Mouse (Mus musculus) kidney, postnatal 0 days (tissue): ENCODE measurements around the gene Tanc2. TPM values are rescaled to one million over a fixed set of nuclear protein-coding genes. Genes with fewer than 3 reads are reported as not detected.

Experiments used
- ATAC-seq: fragments of 200-750 bp; cut with Nextera tagmentation; replicated peaks from 2 replicates; pipeline ENCODE4 v1.8.0; 2017; ENCODE audit warnings: low read depth, moderate number of reproducible peaks, moderate TSS enrichment, moderate library complexity; ENCODE audit not compliant: low FRiP score
- DNase-seq: peaks from one replicate; pipeline ENCODE4 v3.0.0-alpha.2; 2016; ENCODE audit warnings: low spot score
- H3K27ac ChIP-seq: fragments of 300-500 bp; sonication (generic); 2 replicates; pipeline ENCODE4 v1.5.1; 2014; ENCODE audit warnings: mild to moderate bottlenecking
- H3K27me3 ChIP-seq: fragments of 300-500 bp; sonication (generic); 2 replicates; pipeline ENCODE4 v1.6.1; 2014; ENCODE audit warnings: low read length, mixed read lengths; ENCODE audit not compliant: insufficient read depth
- H3K36me3 ChIP-seq: fragments of 300-500 bp; sonication (generic); 2 replicates; pipeline ENCODE4 v1.6.1; 2014; ENCODE audit warnings: low read length, mixed read lengths; ENCODE audit not compliant: insufficient read depth
- H3K4me1 ChIP-seq: fragments of 300-500 bp; sonication (generic); replicated peaks from 2 replicates; pipeline ENCODE4 v1.6.1; 2014; ENCODE audit warnings: antibody characterized with exemption, low read length, mixed read lengths; ENCODE audit not compliant: insufficient read depth
- H3K4me2 ChIP-seq: fragments of 300-500 bp; sonication (generic); 2 replicates; pipeline ENCODE4 v1.6.1; 2014; ENCODE audit warnings: mild to moderate bottlenecking, low read length, moderate library complexity, mixed read lengths
- H3K4me3 ChIP-seq: fragments of 300-500 bp; sonication (generic); replicated peaks from 2 replicates; pipeline ENCODE4 v1.5.1; 2014; ENCODE audit warnings: low read depth, low read length
- H3K9ac ChIP-seq: fragments of 300-500 bp; sonication (generic); 2 replicates; pipeline ENCODE4 v1.6.1; 2014; ENCODE audit warnings: low read depth, low read length
- H3K9me3 ChIP-seq: fragments of 300-500 bp; sonication (generic); replicated peaks from 2 replicates; pipeline ENCODE4 v1.6.1; 2016; ENCODE audit warnings: low read length, inconsistent platforms, mixed read lengths
- CTCF ChIP-seq: IDR thresholded peaks from 2 replicates; pipeline ENCODE4 v1.5.1; 2016; ENCODE audit warnings: antibody characterized with exemption, low read depth, mild to moderate bottlenecking, moderate library complexity
- WGBS: fragments of 180-500 bp; shearing (Covaris S2); extraction: QIAGEN DNeasy Blood & Tissue Kit; methylation state at CpG from one replicate; pipeline ENCODE4 v1.1.7; 2014; 5-methylcytosine and 5-hydroxymethylcytosine counted together
- polyA plus RNA-seq: library from polyadenylated mRNA; unstranded; fragments of >200 nt; fragmentation: Nextera tagmentation; extraction: Ambion mirVana; gene quantifications from 2 replicates; pipeline ENCODE4 v1.2.1, GENCODE M21; 2015

The Tanc2 gene
- polyA plus RNA-seq, 1 experiment from 2014 or later: 8.8 TPM

GRCm38 (mm10) chr11:105749297-105750071 lies 159.7 kb downstream of the Tanc2 start:
- no peaks in the 10 kb centered on the region for H3K36me3 ChIP-seq
- no peak overlapping the region for H3K4me3 ChIP-seq
- H3K4me2 ChIP-seq: no peak overlapping the region
- DNase-seq (peak; percentile 57), ATAC-seq (no peak)
- H3K9ac ChIP-seq: no peak overlapping the region
- H3K27me3 ChIP-seq: no peaks in the 10 kb centered on the region
- no peaks in the 10 kb centered on the region for H3K4me1 ChIP-seq
- no peaks in the 10 kb centered on the region for H3K9me3 ChIP-seq
- no peak for TF ChIP-seq CTCF
- 83% methylated on average over 2 of the region's 2 CpGs for WGBS
- no peak overlapping the region for H3K27ac ChIP-seq

DNA sequence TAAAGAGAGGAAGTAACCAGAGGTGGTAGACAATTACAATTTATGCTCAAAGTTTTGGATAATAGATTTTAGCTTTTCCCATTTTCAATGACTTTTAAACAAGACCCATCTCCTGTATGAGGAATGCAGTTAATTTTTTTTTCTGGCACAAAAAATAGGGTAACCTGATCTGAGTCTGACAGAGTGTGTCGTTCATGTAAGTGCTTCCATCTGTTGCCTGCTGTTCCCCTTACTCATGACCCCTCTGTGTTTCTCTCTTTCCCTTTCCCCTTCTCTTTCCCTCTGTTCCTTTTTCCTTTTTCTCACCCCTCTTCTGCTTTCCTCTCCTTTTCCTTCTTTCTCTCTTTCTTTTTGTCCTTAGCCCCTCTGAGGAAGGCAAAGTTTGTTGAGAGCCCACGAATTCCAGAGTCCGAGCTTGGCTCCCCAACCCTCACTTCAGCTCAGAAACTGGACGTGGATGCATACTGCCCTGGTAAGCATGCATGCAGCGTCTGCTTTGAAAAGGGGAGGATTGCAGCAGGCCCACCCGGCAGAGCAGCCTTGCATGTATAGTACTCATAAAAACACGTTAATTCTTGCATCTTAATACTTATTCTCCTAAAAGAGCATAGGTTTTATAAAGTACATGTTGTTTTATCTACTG lies 168.9 kb downstream of the Tanc2 start:
- no peak overlapping the region for H3K27ac ChIP-seq
- DNase-seq (peak; percentile 9), ATAC-seq (no peak)
- H3K4me2 ChIP-seq: no peak overlapping the region
- H3K9ac ChIP-seq: no peak overlapping the region
- no peaks in the 10 kb centered on the region for H3K27me3 ChIP-seq
- H3K36me3 ChIP-seq: no peaks in the 10 kb centered on the region
- H3K4me3 ChIP-seq: no peak overlapping the region
- no peaks in the 10 kb centered on the region for H3K4me1 ChIP-seq
- no peaks in the 10 kb centered on the region for H3K9me3 ChIP-seq
- no peak for TF ChIP-seq CTCF
- 39% methylated on average over 7 of the region's 7 CpGs for WGBS

- WGBS: 81% methylated on average over 2 of the region's 2 CpGs
- Histone ChIP-seq H3K27ac (no peak overlapping the region), H3K36me3 (no peaks in the 10 kb centered on the region), H3K27me3 (no peaks in the 10 kb centered on the region), H3K4me2 (no peak overlapping the region), H3K4me1 (no peaks in the 10 kb centered on the region), H3K9ac (no peak overlapping the region), H3K4me3 (no peak overlapping the region), H3K9me3 (no peaks in the 10 kb centered on the region)
- no peak for DNase-seq
- no peak for TF ChIP-seq CTCF
- ATAC-seq: no peak
These were observed 169.6 kb downstream of the Tanc2 start for GRCm38 (mm10) chr11:105759413-105759812.

DNA sequence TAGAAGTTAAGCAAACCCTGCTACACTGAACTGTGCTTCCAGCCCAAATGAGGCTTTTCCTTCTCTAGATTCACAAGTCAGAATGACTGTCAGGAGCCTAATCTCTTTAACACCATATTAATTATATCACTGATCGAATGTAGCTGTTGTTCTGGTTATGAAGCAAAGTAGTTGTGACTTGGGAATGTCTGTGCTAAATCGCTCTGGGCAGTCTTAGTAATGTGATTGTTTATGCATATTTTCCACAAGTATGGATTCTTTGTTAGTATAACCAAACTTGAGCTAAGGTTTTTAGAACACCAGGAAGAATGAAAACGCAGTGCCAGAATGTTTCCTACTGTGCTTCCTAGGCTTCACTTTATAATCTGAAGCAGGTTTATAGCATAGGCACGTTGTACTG lies 170.6 kb downstream of the Tanc2 start:
- no peaks in the 10 kb centered on the region for H3K36me3 ChIP-seq
- no peaks in the 10 kb centered on the region for H3K4me1 ChIP-seq
- 70% methylated on average over 4 of the region's 4 CpGs for WGBS
- H3K4me3 ChIP-seq: no peak overlapping the region
- no peak overlapping the region for H3K27ac ChIP-seq
- ATAC-seq: no peak
- no peak overlapping the region for H3K9ac ChIP-seq
- H3K27me3 ChIP-seq: no peaks in the 10 kb centered on the region
- no peaks in the 10 kb centered on the region for H3K9me3 ChIP-seq
- no peak for TF ChIP-seq CTCF
- no peak overlapping the region for H3K4me2 ChIP-seq
- no peak for DNase-seq

DNA sequence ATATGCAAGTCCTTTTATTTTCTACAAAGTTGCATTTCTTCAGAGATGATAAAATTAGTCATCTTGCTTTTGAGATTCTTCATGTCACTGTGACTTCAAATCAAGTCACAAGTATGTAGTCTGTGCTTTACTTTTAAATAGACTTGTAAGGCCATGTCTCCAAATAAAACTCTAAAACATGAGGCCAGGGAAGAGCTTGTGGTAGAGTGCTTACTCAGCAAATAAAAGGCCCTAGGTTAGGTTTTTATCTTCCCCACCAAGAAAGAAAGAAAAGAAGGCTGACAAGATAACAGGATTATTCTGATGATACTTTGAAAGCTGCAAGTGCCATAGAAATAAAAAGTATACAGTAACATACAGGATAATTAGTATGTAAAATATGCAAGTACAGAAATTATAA lies 188.0 kb downstream of the Tanc2 start:
- Histone ChIP-seq H3K4me2 (no peak overlapping the region), H3K27ac (no peak overlapping the region), H3K27me3 (no peaks in the 10 kb centered on the region), H3K4me1 (no peaks in the 10 kb centered on the region), H3K36me3 (no peaks in the 10 kb centered on the region), H3K9ac (no peak overlapping the region), H3K4me3 (no peak overlapping the region), H3K9me3 (no peaks in the 10 kb centered on the region)
- ATAC-seq (no peak), DNase-seq (no peak)
- no peak for TF ChIP-seq CTCF

DNA sequence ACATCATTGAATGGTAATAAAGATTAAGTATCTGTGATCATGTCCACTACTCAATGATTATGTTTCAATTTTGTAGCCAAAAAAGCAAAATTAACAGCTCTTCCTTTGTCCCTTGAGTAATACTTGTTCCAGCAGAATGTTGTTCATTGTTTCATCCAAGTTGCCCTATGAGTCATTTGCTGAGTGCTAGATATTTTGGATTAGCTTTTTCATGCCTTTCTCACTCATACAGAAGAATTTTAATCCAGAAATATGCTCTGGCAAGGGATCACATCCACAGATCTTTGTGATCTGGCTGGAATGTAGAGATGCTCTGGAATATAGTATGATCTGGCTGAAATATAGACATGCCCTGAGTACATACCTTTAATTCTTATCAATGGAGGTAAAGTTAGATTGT lies 202.7 kb downstream of the Tanc2 start:
- Histone ChIP-seq H3K4me3 (no peak overlapping the region), H3K36me3 (no peaks in the 10 kb centered on the region), H3K4me2 (no peak overlapping the region), H3K9me3 (no peaks in the 10 kb centered on the region), H3K4me1 (no peaks in the 10 kb centered on the region), H3K9ac (no peak overlapping the region), H3K27ac (no peak overlapping the region), H3K27me3 (no peaks in the 10 kb centered on the region)
- no peak for DNase-seq
- no peak for TF ChIP-seq CTCF
- ATAC-seq: no peak

DNA sequence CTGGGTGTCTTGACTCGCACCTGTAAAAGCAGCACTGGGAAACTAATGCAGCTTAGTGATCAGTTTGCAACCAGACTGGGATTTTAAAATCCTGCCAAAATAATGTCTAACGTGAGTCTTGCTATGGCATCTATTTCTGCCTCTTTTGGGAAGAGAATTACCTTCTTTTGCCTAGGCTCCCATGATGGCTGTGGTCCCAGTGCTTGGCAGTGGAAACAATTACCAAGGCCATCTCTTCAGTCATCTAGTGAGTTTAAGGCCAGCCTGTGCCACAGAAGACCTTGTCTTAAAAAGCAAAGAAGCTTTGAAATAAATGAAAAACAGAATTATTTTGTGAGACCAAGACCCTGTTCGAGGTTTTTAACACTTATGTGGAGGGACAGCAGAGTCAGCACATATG lies 213.9 kb downstream of the Tanc2 start:
- no peak overlapping the region for H3K9ac ChIP-seq
- no peak overlapping the region for H3K4me2 ChIP-seq
- 90% methylated on average over 3 of the region's 3 CpGs for WGBS
- H3K4me1 ChIP-seq: no peaks in the 10 kb centered on the region
- ATAC-seq: no peak
- no peaks in the 10 kb centered on the region for H3K27me3 ChIP-seq
- H3K9me3 ChIP-seq: no peaks in the 10 kb centered on the region
- TF ChIP-seq CTCF: no peak
- H3K27ac ChIP-seq: no peak overlapping the region
- no peak for DNase-seq
- H3K4me3 ChIP-seq: no peak overlapping the region
- no peaks in the 10 kb centered on the region for H3K36me3 ChIP-seq
